Mouse (Mus musculus): ENCODE data around the gene Cfap43. TPM values are rescaled to one million over a fixed set of nuclear protein-coding genes. Genes with fewer than 3 reads are reported as not detected.
A peak's percentile ranks its signal among the peaks of the same experiment; 100 is the strongest.

Gene Cfap43
- total RNA-seq, 1 experiment from 2014 or later, result 0.23 TPM

DNA sequence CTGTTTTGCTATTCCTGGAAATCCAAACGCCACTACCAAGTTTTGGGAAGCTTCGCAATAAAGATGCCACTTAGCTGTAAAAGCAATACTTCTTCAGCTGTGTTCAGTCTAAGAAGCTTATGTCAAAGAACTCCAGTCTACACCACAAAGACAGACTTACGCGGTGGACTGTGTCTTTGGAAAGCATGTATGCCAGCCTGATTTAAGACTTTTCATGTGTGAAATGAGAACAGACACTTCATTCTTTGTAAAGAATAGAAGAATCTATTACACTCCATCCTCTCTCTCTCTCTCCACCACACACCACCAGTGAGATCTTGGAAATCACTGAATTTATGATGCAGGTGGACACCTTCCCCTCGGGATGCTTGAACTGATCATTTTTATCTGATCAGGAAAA lies 168.7 kb downstream of the Cfap43 start:
- no peak for ATAC-seq (ENCODE audit: extremely low read depth, insufficient number of reproducible peaks, low FRiP score, poor library complexity, severe bottlenecking)

- ATAC-seq (ENCODE audit: extremely low read depth, insufficient number of reproducible peaks, low FRiP score, poor library complexity, severe bottlenecking), result no peak
Measured at GRCm38 (mm10) chr19:47748950-47749349, 170.1 kb downstream of the Cfap43 start.

DNA sequence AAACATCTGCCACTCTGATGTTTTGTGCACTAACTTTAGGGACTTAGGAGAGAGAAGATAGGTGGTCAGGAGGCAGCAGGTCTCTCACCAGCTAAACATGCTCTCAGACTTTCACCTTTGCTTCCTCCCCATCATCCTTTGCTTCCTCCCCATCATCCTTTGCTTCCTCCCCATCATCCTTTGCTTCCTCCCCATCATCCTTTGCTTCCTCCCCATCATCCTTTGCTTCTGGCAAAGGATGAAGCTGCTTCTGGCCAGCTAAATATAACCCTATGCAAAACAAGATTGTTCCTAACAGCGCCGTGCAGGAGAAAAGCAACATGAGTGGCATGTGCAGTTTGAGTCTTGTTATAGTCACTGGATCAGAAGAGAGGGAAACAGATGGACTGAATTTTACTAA lies 172.0 kb downstream of the Cfap43 start:
- no peak for ATAC-seq (ENCODE audit: extremely low read depth, insufficient number of reproducible peaks, low FRiP score, poor library complexity, severe bottlenecking)

GRCm38 (mm10) chr19:47731931-47732330 lies 187.2 kb downstream of the Cfap43 start:
- ATAC-seq (ENCODE audit: extremely low read depth, insufficient number of reproducible peaks, low FRiP score, poor library complexity, severe bottlenecking), result no peak

- ATAC-seq (ENCODE audit: extremely low read depth, insufficient number of reproducible peaks, low FRiP score, poor library complexity, severe bottlenecking), result peak; percentile 86
Measured at GRCm38 (mm10) chr19:47731071-47731881, 187.8 kb downstream of the Cfap43 start, which contains the start of gene Sfr1. TSS of gene Sfr1 (plus strand) at chr19:47731682.

DNA sequence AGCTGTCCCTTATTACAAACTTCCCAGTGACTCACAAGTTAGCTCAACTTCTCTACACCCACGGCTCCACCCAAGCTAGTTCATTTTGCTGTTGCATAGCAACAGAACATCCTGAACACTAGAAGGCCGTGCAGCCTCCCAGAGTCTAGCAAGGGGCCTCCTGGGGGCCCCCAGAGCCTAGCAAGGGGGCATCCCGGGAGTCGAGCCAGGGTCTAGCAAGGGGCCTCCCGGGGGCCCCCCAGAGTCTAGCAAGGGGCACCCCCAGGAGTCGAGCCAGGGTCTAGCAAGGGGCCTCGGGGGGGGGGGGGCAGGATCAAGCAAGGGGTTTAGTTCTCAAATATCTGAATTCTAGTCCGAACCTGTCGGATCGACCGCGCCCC lies 188.4 kb downstream of the Cfap43 start:
- ATAC-seq (ENCODE audit: extremely low read depth, insufficient number of reproducible peaks, low FRiP score, poor library complexity, severe bottlenecking), result peak; percentile 52

DNA sequence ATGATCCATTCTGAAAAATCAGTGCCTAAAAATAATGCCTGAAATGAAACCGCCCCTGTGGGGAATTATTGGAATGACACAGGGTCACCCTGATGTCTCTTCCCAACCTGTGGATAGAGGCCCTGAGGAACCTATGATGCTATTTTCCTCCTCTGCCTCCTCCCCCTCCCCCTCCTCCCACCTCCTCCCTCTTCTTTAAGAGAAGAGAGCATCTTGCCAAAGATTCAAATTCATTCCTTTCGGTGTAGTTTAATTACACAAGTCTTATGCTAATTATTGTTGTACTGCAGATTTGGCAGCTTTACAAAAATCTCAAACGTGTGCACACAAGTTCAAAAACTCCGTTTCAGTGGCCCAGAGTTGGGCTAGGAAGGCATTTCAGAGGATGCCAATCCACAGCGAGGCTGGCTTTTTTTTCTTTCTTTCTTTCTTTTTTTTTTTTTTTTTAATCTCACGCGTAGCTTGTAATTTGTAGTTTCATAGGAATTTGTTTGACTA lies 193.4 kb downstream of the Cfap43 start:
- ATAC-seq (ENCODE audit: extremely low read depth, insufficient number of reproducible peaks, low FRiP score, poor library complexity, severe bottlenecking), result no peak

DNA sequence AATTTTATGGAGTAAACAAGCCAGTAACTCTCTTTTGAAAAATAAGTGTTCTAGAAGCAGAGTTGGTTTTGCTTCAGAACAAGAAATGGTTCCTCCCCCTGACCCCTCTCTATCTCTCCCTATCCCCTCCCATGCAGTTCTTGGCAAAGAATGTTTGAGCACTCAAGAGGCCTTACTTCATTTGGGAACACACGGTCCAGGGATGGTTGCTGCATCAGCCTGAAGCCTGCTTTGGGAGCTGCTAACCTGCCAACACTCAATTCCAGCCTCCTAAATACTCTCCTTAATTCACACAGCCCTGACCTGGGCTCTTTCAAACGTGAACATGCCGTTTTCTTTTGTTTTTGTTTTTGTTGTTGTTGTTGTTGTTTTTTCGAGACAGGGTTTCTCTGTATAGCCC lies 194.2 kb downstream of the Cfap43 start:
- no peak for ATAC-seq (ENCODE audit: extremely low read depth, insufficient number of reproducible peaks, low FRiP score, poor library complexity, severe bottlenecking)

GRCm38 (mm10) chr19:47722471-47722870 lies 196.6 kb downstream of the Cfap43 start:
- no peak for ATAC-seq (ENCODE audit: extremely low read depth, insufficient number of reproducible peaks, low FRiP score, poor library complexity, severe bottlenecking)

DNA sequence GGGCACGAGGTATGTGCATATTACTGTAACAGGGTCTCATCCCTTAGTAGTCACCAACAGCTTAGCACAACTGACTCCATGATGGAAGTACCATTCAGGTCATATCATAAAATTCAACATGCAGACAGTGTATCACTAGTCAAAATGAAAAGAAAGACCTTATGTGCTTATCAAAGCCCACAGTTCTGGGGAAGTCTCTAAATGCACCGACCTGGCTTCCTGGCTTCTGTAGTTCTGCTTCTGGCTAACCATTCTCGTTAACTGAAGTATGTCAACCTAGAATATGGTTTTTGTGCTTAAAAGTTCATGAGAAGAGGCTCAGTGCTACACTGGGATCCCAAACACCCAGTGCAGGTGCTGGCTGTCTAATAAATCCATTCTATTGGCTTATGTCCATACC lies 199.9 kb downstream of the Cfap43 start:
- ATAC-seq (ENCODE audit: extremely low read depth, insufficient number of reproducible peaks, low FRiP score, poor library complexity, severe bottlenecking), result no peak

DNA sequence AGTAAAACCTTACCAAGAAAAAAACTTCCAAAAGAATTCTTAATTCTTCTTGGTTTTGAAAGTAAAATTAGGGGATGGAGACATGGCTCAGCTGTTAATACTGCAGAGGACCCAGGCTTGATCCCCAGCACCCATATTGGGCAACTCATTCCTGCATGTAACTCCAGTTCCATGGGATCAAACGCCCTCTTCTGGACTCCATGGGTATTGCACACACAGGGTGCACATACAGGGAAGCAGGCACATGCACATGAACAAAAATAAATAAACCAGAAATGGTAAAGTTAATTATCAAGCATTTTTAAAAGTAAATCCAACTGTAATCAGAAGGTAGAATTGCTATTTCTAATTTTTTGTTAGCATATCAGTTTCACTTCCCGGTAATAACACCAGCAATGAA lies 202.9 kb downstream of the Cfap43 start:
- no peak for ATAC-seq (ENCODE audit: extremely low read depth, insufficient number of reproducible peaks, low FRiP score, poor library complexity, severe bottlenecking)

DNA sequence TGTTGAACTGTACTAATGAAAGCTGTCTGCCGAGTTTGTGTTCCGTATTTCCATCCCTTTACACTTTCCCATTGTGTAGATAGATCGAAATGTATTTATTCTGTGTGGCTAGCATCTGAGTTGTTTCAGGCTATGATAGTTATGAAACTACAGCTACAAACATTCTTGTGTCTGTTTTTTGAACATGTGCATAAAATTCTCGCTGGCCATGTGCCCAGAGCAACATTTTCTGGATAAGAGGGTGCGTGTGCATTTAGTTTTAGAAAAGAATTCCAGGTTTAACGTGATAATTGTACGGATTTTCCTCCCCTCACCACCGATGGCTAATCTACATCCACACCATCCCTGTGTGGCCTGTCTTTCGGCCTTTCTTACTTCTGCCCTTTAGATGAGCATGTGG lies 205.6 kb downstream of the Cfap43 start:
- ATAC-seq (ENCODE audit: extremely low read depth, insufficient number of reproducible peaks, low FRiP score, poor library complexity, severe bottlenecking), result no peak

- ATAC-seq (ENCODE audit: extremely low read depth, insufficient number of reproducible peaks, low FRiP score, poor library complexity, severe bottlenecking), result no peak
Measured at GRCm38 (mm10) chr19:47710376-47710775, 208.7 kb downstream of the Cfap43 start.

GRCm38 (mm10) chr19:47705772-47706309 lies 213.2 kb downstream of the Cfap43 start:
- no peak for ATAC-seq (ENCODE audit: extremely low read depth, insufficient number of reproducible peaks, low FRiP score, poor library complexity, severe bottlenecking)

DNA sequence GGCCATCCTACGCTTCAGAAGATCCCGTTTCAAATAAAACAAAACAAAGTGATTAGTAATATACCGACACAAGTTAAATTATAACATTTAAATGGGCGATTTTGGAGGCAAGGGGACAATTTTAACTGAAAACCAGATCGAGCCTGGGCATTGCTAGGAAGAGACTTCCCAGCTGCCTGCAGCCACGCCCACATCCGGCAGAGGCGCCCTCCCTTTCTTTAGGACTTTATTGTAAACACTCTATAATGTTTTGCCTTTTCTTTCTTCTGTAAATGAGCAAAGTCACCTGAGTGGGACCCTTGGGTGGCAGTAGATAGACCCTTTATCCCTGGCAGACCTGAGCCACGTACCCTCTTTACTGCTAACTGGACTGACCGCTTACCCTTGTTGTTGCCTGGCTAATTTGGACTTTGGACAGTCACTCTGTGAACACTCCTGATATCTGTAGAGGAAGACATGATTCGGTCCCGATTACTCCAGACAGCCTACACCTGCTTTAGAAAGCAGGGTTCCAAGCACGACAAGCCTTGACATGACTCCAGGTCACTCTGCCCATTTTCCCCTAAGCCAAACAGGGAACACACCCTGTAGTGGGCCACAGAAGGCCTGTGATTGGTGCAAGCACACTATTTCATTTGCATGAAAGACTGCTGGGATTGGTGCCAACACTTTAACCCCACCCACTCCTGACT lies 213.9 kb downstream of the Cfap43 start:
- ATAC-seq (ENCODE audit: extremely low read depth, insufficient number of reproducible peaks, low FRiP score, poor library complexity, severe bottlenecking), result no peak

- no peak for ATAC-seq (ENCODE audit: extremely low read depth, insufficient number of reproducible peaks, low FRiP score, poor library complexity, severe bottlenecking)
Measured at GRCm38 (mm10) chr19:47700509-47700908, 218.6 kb downstream of the Cfap43 start.

DNA sequence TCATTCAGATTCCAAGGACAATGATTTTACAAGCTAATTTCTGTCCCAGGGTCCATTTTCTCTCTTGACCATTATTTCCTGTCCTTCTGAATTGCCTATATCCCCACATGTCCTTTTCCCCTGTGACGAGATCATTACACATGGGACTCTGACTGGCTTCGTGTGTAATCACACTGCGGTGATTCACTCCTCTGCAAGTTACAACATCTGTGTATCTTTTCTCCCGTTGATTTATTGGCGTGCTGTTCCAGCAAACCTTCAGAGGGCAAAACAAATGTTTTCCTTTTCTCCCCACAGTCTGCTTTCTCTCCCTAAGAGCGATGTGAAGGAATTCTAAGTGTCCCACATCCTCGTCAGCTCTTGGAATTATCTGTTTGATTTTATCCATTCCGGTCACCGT lies 219.3 kb downstream of the Cfap43 start:
- no peak for ATAC-seq (ENCODE audit: extremely low read depth, insufficient number of reproducible peaks, low FRiP score, poor library complexity, severe bottlenecking)

DNA sequence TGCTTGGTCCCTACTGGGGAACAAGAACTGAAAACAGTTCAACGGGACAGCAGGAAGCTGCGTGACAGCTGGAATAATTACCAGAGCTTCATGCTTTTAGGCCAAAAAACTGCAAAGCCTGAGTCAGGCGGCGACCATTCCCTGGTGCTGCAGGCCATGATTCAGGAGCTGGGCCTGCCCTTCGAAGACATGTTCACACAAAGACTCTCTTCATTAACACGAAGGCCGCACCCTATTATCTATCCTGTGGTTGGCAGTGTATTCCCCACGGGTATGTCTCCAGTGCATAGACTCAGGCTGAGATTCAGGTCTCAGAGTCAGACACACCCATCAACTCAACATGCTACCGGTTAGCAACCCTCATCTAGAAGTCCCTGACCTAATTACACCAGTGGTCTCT lies 220.8 kb downstream of the Cfap43 start:
- ATAC-seq (ENCODE audit: extremely low read depth, insufficient number of reproducible peaks, low FRiP score, poor library complexity, severe bottlenecking), result no peak

DNA sequence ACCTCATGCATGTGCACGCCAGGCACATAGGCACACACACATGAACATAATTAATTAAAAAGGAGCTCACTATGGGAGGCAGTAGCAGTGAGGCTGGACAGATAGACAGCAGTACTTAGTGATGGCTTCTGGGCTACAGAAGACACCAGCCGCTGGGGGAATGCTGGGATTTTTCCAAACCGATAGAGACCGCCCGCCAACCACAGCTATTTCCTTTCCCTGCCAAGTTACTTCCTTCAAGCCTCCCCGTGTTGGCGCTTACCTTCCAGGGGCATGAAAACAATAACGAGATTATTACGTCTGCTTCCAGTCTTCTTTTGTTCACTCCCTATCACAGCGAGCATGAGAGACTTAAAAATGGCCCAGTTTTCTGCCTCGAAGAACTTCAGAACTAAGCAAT lies 222.0 kb downstream of the Cfap43 start:
- ATAC-seq (ENCODE audit: extremely low read depth, insufficient number of reproducible peaks, low FRiP score, poor library complexity, severe bottlenecking), result no peak

- ATAC-seq (ENCODE audit: extremely low read depth, insufficient number of reproducible peaks, low FRiP score, poor library complexity, severe bottlenecking), result no peak
Measured at GRCm38 (mm10) chr19:47696411-47696810, 222.7 kb downstream of the Cfap43 start.
